Mouse (Mus musculus) cerebellum, adult 11-12 months (tissue): ENCODE data around the gene Vapb.

Experiments
- DNase-seq: peaks from one replicate; pipeline ENCODE4 v3.0.0; 2022

Gene Vapb

DNA sequence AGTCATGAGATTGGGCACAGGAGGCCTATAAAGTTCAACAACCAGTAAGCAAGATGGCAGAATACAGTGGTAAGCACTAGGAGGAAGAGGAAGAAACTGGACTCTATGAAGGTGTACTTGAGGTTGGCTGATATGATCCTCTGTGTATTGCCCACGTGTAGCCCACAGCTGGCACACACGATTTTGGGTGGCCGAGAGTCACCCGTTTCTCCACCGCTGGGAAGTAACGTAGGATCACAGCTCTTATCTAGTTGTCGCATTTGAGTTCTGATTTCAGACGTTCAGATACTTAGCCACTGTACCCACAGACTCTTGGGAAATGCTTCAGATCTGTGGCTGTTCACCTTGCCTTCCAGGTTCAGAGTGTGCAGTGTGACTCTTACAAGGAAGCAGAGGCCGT lies 921 bp downstream of the Vapb start:
- DNase-seq = peak; percentile 20

DNA sequence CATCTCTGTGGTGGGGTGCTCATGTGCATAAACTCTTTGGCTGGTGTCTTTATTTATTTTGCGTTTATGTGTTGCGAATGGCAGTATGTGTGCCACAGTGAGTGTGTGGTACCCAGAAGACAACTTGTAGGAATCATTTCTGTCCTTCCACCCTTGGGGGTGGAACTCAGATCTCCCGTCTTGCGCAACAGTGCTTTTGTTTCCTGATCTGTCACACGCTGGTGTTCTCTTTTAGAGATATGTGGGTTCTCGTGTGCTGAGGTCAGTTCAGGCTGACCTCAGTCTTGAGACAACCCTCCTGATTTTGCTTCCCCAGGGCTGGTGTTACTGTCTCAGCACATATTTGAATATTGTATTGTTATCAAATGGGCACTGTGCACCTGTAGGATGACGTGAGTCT lies 1.8 kb downstream of the Vapb start:
- no peak for DNase-seq

DNA sequence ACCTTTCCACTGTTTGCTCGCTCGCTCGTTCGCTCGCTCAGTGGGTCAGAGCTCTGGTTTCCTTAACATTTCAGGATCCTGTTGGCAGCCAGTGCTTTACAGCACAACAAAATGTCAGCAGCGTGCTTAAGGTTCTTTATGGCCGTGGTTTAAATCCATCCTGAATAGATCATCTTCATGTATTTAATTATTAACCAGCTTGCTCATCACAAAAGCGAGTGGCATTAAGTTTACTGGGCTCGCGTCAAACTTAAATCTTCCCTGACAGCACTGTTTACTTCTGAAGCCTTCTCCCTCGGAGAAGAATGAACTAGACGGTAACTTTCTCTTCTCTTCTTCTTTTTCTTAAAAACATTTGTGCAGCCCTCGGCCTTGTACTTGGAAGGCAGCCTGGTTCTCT lies 4.8 kb downstream of the Vapb start:
- DNase-seq = no peak

DNA sequence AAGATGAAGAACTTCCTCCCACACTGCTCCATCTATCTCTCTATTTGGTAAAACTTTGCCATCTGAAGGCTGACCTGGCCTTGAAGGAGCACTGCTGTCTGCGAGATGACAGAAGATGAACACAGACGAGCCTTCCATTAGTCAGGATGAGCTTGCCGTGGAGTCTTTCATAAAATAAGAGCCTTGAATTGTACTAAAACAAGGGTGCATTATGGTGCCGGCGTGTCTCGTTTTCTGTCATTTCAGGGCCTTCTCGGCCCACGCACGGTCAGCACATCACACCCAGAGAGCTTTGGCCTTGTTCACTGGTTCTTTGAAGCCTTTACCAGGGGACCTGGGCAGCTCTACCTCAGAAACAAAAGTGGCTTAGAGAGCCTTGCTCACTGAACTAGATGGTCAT lies 5.4 kb downstream of the Vapb start:
- no peak for DNase-seq

DNA sequence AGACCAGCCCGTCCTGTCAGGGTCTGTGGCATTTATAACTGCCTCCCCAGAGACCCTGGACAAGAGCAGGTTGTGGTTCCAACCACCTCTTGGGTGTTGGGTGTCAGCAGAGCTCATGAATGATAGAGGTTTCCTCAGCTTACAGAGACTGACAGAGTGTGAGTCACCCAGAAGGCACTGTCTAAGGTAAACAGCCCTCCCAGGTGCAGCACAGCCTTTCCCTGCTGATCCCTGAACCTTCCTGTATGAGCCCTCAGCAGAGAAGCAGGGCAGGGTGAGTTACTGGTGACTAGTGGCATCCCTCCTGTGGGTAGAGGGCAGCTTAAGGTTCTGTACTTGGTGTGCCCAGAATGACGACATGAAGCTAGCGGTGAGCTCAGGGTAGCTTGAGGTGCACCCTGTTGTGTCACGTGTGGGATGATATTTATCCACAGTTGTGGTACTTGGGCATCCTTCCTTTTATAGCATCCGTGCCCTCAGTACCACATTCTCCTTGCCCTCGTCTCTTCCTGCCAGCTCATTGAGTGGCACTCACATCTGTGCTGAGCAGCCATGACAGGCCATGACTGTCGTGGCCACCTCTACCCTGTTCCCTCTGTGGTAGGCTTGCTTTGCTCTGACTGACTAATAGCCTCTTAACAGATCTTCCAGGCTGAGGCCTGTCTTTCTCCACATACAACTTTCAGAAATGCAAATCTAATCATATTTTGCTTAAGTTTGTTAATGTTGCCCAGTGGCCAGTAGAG lies 6.9 kb downstream of the Vapb start:
- no peak for DNase-seq

DNA sequence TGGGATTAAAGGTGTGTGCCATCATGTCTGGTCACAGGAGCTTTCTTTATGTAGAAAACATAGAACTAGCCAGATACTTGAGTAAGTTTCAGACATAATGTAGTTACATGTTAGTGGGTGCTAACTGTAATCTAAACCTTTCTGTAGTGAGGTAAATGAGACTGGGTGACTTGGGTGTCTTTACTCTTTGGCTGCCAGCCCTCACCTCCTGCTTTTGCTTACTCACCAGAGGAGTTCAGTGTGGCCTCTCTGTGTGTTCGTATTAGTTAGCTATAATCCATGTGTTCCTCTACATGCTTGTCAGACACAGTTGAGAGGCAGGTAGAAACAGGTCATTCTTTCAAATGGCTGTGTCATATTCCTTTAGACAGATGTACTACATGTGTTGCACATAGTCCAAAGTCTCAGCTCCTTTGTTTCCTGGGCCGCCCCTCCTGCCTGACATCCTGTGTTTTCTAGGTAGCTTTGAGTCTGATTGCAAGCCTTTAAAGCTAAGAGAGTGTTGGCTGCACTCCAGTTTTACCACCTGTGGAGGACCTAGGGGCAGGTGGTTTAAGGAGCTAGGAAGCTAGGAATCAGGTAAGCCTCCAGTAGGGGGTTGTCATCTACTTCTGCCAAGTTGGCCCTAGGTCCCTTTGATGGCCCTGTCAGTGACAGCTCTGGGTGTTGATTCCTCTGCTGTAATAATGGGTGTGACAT lies 11.8 kb downstream of the Vapb start:
- DNase-seq = no peak

DNA sequence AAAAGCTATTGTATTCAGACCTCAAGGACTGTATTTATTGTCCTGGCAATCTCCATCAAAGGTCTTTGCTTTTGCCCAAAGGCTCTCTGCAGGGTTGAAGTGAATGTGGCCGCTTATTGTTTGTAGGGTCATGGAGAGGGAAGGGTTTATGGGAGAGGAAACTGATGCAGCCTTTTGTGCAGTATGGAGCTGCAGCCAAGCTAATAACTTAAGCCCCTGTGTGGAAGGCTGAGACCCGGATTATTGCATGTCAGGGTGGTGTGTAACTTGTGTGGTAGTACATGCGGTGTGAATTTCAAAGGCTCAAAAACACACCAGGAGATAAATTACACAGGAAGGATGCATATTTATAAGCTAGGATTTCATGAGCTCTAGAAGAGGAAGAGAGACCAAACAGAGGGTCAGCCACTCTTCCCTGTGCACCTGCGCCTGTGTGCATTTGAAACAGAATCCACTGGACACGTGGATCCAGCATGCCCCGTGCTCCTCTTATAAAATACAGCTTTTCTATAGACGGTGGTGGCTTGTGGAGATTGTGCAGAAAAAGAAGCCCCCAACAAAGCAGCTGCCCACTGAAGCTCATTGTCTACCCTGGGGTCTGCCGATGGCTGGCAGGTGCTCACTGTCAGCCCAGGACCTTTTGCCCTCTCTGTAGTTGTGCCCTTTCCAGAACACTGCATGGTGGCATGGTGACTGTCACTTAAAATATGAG lies 18.3 kb downstream of the Vapb start:
- DNase-seq = no peak

DNA sequence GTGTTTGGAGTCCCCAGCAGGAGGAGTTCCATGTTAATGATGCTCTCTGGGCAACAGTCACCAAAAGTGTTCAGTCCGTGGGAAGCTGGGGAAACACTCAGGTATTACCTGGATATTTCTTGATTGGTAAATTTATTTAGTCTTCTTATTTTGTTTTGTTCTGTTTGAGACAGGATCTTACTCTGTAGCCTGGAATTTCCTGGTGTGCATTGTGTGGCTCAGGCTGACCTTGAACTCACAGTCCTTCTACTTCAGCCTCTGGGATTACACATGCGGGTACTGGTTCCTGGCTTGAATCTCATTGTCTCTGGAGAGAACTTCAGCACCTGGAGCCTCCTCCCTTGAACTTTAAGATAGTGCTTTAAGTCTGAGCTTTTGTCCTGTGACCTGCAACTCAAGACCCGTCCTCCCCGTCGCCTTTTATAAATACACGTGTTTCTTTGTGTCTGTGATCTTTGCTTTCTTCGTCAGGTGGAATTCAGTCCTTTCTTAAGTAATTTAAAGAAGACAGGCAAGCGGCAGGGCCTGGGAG lies 20.4 kb downstream of the Vapb start:
- no peak for DNase-seq

DNA sequence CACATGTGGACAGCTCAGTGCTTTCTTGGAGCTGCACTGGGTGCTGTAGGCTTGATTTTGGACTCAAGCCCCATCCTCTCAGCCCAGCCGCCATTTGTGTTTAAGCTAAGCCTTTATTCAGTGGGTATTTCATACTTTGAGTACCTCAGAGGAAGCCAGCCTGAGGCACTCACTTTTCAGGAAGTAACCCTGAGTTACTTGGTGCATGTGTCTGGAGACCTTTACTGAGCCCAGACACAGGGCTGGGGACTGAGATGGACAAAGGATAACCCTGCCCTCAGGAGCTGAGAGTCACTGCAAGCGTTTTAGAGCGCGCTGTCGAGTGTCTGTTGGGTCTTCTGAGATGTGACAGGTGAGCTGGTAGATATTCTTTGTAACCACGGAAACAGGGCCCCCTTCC lies 23.3 kb downstream of the Vapb start:
- DNase-seq = no peak

DNA sequence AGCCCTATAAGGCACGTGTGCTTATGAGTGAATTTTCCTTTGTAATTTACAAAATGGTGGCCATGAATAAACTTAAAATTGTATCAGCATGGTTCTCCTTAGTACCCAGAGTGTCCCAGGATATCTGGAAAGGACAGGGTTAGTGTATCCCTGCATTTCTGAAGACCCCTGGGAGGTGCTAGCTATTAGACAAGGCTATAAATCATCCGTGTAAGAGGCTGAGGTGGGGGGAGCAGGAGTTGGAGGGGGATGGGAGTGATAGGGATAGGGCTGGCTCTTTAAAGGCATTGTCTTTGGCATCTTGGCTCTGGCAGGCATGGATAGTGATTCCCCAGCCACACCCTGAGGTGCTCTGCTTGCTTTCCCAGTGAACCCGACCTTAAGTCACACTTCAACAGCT lies 27.3 kb downstream of the Vapb start:
- no peak for DNase-seq

DNA sequence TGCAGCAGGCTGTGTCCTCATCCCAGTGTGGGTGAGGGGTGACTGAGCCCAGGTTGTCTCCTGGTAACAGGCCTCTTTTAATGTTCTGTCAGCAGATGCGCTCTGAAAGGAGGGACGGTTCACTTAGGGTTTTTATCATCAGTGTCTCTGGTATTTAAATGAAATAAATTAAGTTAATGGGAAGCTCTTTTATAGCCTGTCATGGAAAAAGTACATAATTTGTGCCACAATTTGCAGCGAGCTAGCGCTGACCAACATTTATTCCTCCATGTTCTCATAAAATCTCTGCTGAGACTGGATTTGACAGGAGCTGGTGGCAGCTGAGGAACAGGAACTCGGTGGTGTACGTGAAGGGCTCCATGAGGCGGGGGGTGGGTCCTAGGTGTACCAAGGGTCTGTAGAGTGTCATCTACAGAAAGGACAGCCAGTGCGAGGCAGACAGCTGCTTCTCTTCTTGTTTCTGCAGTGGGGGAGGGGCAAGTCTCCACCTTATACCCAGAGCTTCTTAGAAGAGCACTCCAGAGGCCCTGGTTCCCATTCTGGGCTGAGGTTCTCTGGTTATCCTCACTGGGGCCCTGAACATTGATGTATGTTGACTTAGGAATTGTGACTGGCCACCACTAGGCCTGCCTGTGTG lies 30.8 kb downstream of the Vapb start:
- DNase-seq = no peak

DNA sequence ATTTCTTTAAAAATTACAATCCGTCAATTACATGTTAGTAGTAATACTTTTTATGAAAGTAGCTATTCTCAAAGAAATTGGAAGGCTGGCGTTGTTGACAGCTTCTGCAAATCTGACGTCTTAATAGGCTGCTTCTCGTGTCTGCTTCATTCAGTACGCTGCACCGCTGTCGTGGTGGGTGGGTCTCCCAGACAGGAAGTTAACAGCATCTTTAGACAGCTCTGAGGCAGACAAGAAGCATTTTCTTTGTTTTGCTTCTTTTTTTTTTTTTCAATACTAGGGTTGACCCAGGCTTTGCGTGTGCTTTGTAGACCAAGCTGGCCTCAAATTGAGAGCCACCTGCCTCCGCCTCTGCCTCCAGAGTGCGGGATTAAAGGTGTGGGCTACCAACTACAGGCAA lies 31.9 kb downstream of the Vapb start:
- no peak for DNase-seq

DNA sequence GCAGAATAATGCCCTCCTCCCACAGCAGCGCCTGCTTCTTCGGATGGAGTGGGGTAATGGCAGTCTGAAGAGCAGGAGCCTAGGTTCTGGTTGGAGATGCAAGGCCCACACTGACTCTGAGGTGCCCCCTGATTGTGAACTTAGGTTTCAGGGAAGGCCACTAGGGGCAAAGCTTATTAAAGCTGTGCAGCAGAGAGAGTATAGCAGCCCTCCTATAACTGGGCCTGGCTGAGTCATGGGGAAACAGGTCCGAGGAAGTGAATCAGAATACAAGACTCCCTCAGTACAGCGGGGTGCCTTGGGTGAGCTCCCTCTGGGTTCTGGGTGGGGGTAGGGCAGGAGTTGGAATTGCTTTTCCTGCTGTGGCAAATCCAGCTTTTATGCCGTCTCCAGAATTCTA lies 33.3 kb downstream of the Vapb start:
- DNase-seq = no peak

DNA sequence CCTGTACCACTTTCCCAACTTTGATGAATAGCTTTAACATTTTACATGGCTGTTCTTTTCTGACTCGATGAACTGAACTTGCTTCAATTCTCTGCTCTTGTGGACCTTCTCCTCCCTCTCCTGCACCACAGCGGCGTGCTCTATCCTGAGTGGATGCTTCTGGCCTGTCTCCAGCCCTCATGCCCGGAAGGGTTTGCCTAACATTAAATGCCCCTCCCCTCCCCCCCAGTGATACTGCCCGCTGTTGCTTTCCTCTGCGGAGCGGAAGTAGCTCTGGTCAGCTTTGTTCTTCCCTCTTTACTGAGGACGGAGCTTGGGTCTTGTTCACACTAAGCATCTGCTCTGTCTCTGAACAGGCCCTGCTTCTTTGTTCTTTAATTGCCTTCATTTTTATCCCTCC lies 34.4 kb downstream of the Vapb start:
- no peak for DNase-seq

DNA sequence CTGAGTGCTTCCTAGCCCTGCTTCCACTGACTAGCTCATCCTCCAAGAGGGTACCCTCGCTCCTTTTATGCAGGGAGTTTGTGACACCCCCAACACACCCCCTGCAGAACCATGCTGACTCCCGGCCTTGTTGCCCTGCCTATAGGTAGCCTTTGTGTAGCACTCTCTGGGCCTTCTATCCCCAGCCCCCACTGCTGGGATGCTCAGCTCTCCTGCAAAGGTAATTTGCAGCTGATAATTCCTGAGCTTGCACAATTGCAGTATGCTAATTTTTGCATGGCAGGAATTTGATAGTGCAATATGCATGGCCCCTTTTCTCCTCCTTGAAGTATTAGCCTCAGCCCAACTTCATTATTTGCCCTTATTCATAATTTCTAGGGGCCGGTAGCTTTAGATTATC lies 38.2 kb downstream of the Vapb start:
- no peak for DNase-seq

DNA sequence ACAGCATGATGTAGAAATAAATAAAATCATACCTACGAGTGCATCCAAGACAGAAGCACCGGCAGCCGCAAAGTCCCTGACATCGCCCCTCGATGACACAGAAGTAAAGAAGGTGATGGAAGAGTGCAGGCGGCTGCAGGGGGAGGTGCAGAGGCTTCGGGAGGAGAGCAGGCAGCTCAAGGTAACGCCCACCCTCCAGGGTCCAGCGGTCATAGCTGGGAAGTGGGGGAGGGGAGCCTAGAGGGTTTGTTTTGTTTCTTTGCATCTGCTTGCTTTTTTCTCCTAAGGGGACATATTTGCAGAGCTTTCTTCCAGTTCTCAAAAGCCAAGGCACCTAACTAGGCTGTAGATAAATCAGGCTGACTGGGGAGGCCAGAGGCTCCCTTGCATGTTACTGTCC lies 38.8 kb downstream of the Vapb start:
- no peak for DNase-seq

DNA sequence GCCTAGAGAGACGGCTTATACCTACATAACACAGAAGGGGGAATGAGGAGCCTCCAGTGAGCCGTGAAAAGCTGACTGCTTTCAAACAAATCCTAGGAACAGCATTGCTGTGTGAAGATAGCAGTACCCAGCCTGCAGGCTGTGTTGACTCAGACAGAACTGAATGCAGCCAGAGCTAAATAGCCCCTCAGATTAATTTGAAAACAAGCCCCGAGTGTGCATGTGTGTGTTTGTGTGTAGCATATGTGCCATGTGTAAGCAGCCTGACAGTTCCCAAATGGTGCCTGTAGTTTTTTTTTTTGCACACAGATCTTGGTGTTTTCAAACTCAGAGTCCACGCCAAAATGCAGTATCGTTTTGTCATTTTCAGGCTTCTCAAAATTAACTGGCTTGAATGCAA lies 43.6 kb downstream of the Vapb start:
- DNase-seq = no peak

DNA sequence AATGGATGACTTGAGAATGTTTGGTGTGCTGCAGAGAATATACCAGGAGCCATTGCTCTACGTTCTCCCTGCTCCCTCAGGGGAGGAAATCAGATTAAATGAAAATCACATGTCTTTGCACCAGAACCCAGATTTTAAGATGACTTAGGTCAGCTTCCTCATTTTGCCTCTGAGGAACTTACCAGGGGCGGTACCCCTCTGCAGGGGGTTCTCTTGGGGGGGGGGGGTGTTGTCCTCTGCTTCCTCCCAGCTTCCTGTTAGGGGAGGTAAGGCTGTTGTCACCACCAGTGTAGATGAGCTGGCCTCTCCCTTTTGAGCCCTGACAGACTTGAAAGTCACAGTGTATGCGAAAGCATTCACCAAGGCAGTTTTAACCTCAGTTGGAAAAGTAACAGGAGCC lies 47.1 kb downstream of the Vapb start:
- DNase-seq = no peak

DNA sequence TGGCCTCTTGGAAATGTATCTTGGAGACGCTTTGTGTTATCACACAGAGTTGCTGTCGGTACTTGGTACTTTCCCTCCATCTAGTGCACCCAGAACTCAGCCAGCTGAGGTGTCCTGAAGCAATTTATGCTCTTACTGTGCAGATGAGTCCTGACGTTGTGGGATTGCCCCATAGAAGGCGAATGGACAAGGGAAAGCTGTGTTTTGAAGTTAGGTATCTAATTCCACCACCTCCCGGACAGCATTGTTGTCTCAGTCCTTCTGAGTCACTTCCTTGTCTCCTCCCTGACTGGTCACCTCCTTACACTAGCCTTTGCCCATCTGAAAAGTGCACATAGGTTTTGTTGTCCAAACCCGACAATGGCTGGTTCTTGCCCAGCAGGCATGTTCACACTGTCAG lies 47.6 kb downstream of the Vapb start:
- DNase-seq = no peak

DNA sequence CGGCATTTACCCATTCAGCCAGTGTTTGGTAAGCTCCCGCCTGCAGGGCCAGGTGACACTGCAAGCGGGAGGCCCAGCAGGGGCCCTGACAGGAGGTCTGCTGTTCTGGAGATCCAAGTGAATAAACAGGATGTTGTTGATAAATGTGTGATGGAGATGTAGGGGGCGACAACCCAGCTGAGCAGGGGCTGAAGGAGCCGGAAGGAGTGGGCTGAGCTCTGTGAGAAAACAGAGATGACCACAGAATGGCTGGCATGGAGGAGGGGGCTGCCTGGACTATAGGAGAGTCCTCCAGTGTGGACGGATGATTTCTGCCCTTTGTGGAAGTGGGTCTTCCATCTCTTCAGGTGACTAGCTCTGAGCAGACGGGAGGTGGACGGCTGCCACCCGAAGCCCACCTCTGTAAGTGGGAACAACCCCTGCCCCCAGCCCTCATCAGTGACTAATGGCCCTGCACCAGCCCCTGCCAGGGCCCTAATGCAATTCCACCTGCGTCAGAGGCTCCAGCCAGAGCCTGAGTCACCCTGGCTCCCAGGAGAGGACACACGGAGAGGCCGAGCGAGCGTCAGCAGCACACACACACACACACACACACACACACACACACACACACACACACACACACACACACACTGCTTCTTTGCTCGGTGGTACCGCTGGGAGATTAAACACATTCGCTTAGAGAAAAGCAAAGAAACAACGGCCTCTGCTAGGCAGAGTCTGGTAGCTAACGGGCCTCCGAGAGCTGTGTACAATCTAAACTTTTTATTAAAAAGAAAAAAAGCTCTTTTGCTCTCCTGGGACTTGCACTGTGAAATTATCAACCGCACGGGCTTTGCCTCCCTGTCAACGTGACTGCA lies 52.9 kb downstream of the Vapb start:
- no peak for DNase-seq

DNA sequence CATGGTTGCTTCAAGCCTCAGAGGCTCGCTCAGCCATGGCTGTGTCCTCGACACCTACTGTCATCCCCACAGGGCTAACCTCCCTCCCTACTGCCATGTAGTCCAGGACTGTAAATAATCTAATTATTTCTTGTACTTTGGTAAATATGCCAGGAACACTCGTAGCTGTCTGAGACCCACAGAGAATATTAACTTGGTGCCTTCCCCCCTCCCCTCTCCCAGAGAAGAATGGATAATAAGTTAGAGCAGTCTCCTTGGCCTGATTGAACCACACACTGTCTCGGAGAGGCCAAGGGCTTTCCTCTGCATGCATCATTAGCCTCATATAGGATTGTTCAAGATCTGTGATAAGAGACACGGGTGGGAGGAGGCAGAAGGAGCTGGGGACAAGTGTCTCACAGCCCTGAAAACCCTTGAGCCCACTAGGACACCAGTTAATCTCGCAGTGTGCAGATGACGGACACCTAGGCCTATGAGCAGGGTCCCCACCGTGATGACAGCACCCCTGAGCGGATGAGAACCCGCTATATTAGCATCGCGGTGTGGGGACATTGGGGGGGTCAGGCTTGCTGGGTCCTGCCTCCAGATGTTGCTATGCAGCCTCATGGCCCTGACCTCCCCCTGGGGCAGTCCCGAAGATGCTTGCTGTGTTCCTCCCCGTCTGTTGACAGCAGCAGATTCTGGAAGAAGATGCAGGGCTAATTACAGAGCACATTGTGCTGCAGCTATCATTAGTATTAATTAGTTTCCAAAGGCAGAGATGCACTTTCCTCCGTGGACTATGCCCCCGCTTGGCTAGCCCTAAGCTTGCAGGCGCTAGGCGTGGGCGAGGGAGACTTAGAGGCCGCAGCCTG lies 54.8 kb downstream of the Vapb start:
- DNase-seq = no peak

DNA sequence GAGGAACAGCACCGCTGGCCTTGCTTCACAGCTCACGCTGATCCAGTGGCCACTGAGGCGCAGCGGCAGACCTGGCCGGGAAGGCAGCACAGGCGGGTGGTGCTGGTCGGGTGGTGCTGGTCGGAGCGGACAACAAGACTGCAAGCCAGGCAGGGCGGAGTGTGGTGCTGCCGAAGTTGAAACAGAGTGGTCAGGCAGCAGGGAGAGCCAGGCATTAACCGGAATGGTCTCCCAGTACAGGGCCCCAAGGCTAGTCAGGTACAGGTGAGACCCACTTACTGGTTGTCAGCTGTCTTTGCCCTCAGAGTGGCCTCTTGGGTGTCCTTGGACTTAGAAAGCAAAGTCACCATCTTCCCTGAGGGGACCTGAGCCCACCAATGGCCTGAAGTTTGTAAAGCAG lies 56.7 kb downstream of the Vapb start:
- no peak for DNase-seq
